ENCODE assay signal across 7 mouse cellular contexts in genomic region chr9:118831080-118831479, GRCm38 (mm10).
DNase-seq lines count a peak whose midpoint lies in the region; ATAC-seq and TF ChIP-seq lines count a peak whose summit lies in the region.

No protein-coding gene starts in this region.

- 54% methylated on average over 11 of the region's 11 CpGs for WGBS in liver, postnatal 0 days (ENCODE audit: insufficient replicate concordance)
- WGBS in liver, embryonic 11.5 days, result 71% methylated on average over 11 of the region's 11 CpGs
- WGBS in heart, embryonic 15.5 days, result 24% methylated on average over 11 of the region's 11 CpGs
- 62% methylated on average over 11 of the region's 11 CpGs for WGBS in limb, embryonic 12.5 days

- H3K27me3 ChIP-seq in liver, postnatal 0 days (ENCODE audit: insufficient read depth, low read length), result no peaks in the 10 kb centered on the region
- no peaks in the 10 kb centered on the region for H3K27me3 ChIP-seq in liver, embryonic 11.5 days (replicated peaks; ENCODE audit: control insufficient read depth, insufficient read depth, low read length)
- no peaks in the 10 kb centered on the region for H3K27me3 ChIP-seq in heart, embryonic 15.5 days
- H3K27me3 ChIP-seq in limb, embryonic 12.5 days, result no peaks in the 10 kb centered on the region

- no peaks in the 10 kb centered on the region for H3K4me1 ChIP-seq in liver, postnatal 0 days (ENCODE audit: insufficient read depth)
- H3K4me1 ChIP-seq in liver, embryonic 11.5 days (replicated peaks; ENCODE audit: control insufficient read depth, insufficient read depth, low read length), result no peaks in the 10 kb centered on the region
- H3K4me1 ChIP-seq in heart, embryonic 15.5 days (replicated peaks), result peaks cover 20% of the 10 kb centered on the region
- H3K4me1 ChIP-seq in limb, embryonic 12.5 days (replicated peaks), result peaks cover 17% of the 10 kb centered on the region

- H3K36me3 ChIP-seq in liver, postnatal 0 days (replicated peaks; ENCODE audit: insufficient read depth, low read length), result no peaks in the 10 kb centered on the region
- H3K36me3 ChIP-seq in liver, embryonic 11.5 days (ENCODE audit: control insufficient read depth, insufficient read depth, low read length), result no peaks in the 10 kb centered on the region
- no peaks in the 10 kb centered on the region for H3K36me3 ChIP-seq in heart, embryonic 15.5 days
- peaks cover 19% of the 10 kb centered on the region for H3K36me3 ChIP-seq in limb, embryonic 12.5 days

- intact Hi-C loops in gastrocnemius, adult 2 months (cut with DNase I), result no loop called here

- no peak overlapping the region for H3K4me2 ChIP-seq in liver, postnatal 0 days (ENCODE audit: low read depth, low read length)
- H3K4me2 ChIP-seq in liver, embryonic 11.5 days, result no peak overlapping the region
- H3K4me2 ChIP-seq in heart, embryonic 15.5 days, result 0 out of 2 replicates have a peak overlapping the region, but pooled peaks have one; percentile 3
- H3K4me2 ChIP-seq in limb, embryonic 12.5 days, result no peak overlapping the region

- TF ChIP-seq CTCF in liver, postnatal 0 days (IDR thresholded peaks at IDR 0.05; ENCODE audit: low read depth), result no peak
- TF ChIP-seq CTCF in gastrocnemius, adult 2 months (IDR thresholded peaks at IDR 0.05), result no peak

- peak; percentile 19 for DNase-seq in liver, postnatal 0 days
- no peak for DNase-seq in liver, embryonic 11.5 days (ENCODE audit: low spot score)
- peak; percentile 57 for DNase-seq in gastrocnemius, adult 2 months
- DNase-seq in adipocyte (ENCODE audit: low spot score), result no peak

- ATAC-seq in liver, postnatal 0 days, result no peak
- ATAC-seq in liver, embryonic 11.5 days (replicated peaks; ENCODE audit: low FRiP score), result no peak
- ATAC-seq in heart, embryonic 15.5 days (replicated peaks; ENCODE audit: insufficient number of reproducible peaks, insufficient read depth, low FRiP score, low read depth), result peak; percentile 75
- 0 out of 2 replicates have a peak, but pooled peaks have one; percentile 56 for ATAC-seq in limb, embryonic 12.5 days (ENCODE audit: insufficient number of reproducible peaks, insufficient read depth, low FRiP score, low TSS enrichment, low read depth)
- no peak for ATAC-seq in megakaryocyte progenitor cell, adult 5-6 weeks (replicated peaks; ENCODE audit: poor library complexity)

- no peak overlapping the region for H3K4me3 ChIP-seq in liver, postnatal 0 days (ENCODE audit: low read depth, low read length)
- H3K4me3 ChIP-seq in liver, embryonic 11.5 days (ENCODE audit: low read depth, low read length), result no peak overlapping the region
- no peak overlapping the region for H3K4me3 ChIP-seq in gastrocnemius, adult 2 months
- no peak overlapping the region for H3K4me3 ChIP-seq in heart, embryonic 15.5 days
- no peak overlapping the region for H3K4me3 ChIP-seq in limb, embryonic 12.5 days (replicated peaks)

- no peak overlapping the region for H3K27ac ChIP-seq in liver, postnatal 0 days (ENCODE audit: low read depth)
- no peak overlapping the region for H3K27ac ChIP-seq in liver, embryonic 11.5 days (ENCODE audit: low read depth, low read length)
- peak overlapping the region; percentile 55 for H3K27ac ChIP-seq in gastrocnemius, adult 2 months
- H3K27ac ChIP-seq in heart, embryonic 15.5 days, result peak overlapping the region; percentile 70
- peak overlapping the region; percentile 79 for H3K27ac ChIP-seq in limb, embryonic 12.5 days

- no peak overlapping the region for H3K9ac ChIP-seq in liver, postnatal 0 days (replicated peaks)
- H3K9ac ChIP-seq in liver, embryonic 11.5 days (ENCODE audit: low read depth, low read length), result no peak overlapping the region
- H3K9ac ChIP-seq in heart, embryonic 15.5 days, result no peak overlapping the region
- no peak overlapping the region for H3K9ac ChIP-seq in limb, embryonic 12.5 days (replicated peaks)

- no peak for TF ChIP-seq EP300 in liver, postnatal 0 days (IDR thresholded peaks at IDR 0.05; ENCODE audit: low read depth)

- H3K9me3 ChIP-seq in liver, postnatal 0 days (ENCODE audit: low read length), result no peaks in the 10 kb centered on the region
- H3K9me3 ChIP-seq in liver, embryonic 11.5 days (ENCODE audit: control insufficient read depth, low read length), result no peaks in the 10 kb centered on the region
- no peaks in the 10 kb centered on the region for H3K9me3 ChIP-seq in heart, embryonic 15.5 days (replicated peaks)
- H3K9me3 ChIP-seq in limb, embryonic 12.5 days, result no peaks in the 10 kb centered on the region

Comparison
In these comparisons a context has a peak if more than half of its experiments do, and no peak if none do; other contexts are left out.
1. DNase-seq: peak in liver, postnatal 0 days (single experiment) and gastrocnemius, adult 2 months (single experiment); none in liver, embryonic 11.5 days (single experiment) and adipocyte (single experiment).
2. ATAC-seq: peak in heart, embryonic 15.5 days (single experiment) and limb, embryonic 12.5 days (single experiment); none in liver, postnatal 0 days (single experiment), liver, embryonic 11.5 days (single experiment) and megakaryocyte progenitor cell, adult 5-6 weeks (single experiment).
3. H3K27ac ChIP-seq: peak in gastrocnemius, adult 2 months (single experiment), heart, embryonic 15.5 days (single experiment) and limb, embryonic 12.5 days (single experiment); none in liver, postnatal 0 days (single experiment) and liver, embryonic 11.5 days (single experiment).